In the genomic region with DNA sequence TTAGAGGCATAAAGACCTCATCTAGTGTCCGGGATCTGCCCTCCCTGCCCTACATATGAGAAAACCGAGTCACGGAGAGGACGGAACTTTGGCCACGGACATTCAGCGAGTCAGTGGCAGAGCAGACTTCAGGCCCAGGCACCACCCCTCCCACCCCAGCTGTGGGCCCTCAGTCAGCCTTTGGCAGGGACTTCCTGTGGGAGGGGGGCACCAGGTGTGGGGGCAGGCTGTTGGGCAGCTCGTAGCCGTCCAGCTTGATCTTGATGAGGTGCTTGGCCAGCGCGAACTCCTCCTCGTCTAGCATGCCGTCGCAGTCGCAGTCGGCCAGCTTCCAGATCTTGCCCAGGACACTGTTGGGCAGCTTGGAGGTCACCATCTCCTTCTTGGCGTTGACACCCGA, we compare ENCODE assay signal across 11 mouse cellular contexts.
"Had no signal": no experiment of that assay in that cellular context is flagged by ENCODE, and none has a peak within 500 bp of the region (broad histone marks: within the 10 kb centered on the region; RNA-seq: fewer than 3 reads in every experiment).

No protein-coding gene starts in this region.

- H3K4me3 ChIP-seq: layer of hippocampus, adult 2 months; liver, embryonic 13.5 days had no signal

- H3K9ac ChIP-seq: liver, embryonic 13.5 days had no signal

- H3K27me3 ChIP-seq: liver, embryonic 13.5 days had no signal

- H3K9me3 ChIP-seq: liver, embryonic 13.5 days had no signal

- DNase-seq: kidney, postnatal 14 days; layer of hippocampus, adult 9-11 months; liver, embryonic 13.5 days; lung, adult 2 months; lung, postnatal 14 days; lung, postnatal 4 days; midbrain, embryonic 14.5 days; thymus, adult 18-20 months; thymus, postnatal 36 days had no signal

- H3K4me2 ChIP-seq: liver, embryonic 13.5 days; midbrain, embryonic 11.5 days had no signal

- H3K27ac ChIP-seq: layer of hippocampus, adult 2 months; liver, embryonic 13.5 days had no signal
